Mouse (Mus musculus): ENCODE measurements around the gene Olfr1202. TPM values are rescaled to one million over a fixed set of nuclear protein-coding genes. Genes with fewer than 3 reads are reported as not detected.

Olfr1202 gene
- polyA plus RNA-seq (2012; fragmentation: generic; extraction: Trizol): not detected
- long read RNA-seq, experiment 1: 0 reads
- long read RNA-seq, experiment 2: 0 reads

- no peaks in the 10 kb centered on the region for H3K79me3 ChIP-seq (ENCODE audit: low read depth)
- no peak within 1 kb of the TSS for H3K4me3 ChIP-seq (ENCODE audit: insufficient read depth, poor library complexity, severe bottlenecking)
- no peaks in the 10 kb centered on the region for H3K27me3 ChIP-seq (ENCODE audit: control insufficient read depth, insufficient read depth, insufficient read length)
- no peak within 1 kb of the TSS for H3ac ChIP-seq (ENCODE audit: control insufficient read depth, insufficient read length, low read depth)
- TF ChIP-seq MYOG (IDR thresholded peaks at IDR 0.05; ENCODE audit: control insufficient read depth, extremely low read depth, insufficient read length): no peak
- no peak for TF ChIP-seq USF1 (IDR thresholded peaks at IDR 0.05; ENCODE audit: low read depth)
- TF ChIP-seq CTCF (IDR thresholded peaks at IDR 0.05; ENCODE audit: control insufficient read depth, insufficient read depth, insufficient read length): no peak
- TF ChIP-seq FOSL1 (IDR thresholded peaks at IDR 0.05; ENCODE audit: insufficient read depth, low read length, poor library complexity, severe bottlenecking): no peak
- no peak for TF ChIP-seq MAX (IDR thresholded peaks at IDR 0.05)
- no peak for TF ChIP-seq MYOD1 (IDR thresholded peaks at IDR 0.05; ENCODE audit: control insufficient read depth, insufficient read length, low read depth)
- no peak for TF ChIP-seq CEBPB (IDR thresholded peaks at IDR 0.05; ENCODE audit: low read depth)
- no peaks in the 10 kb centered on the region for H3K79me2 ChIP-seq (ENCODE audit: control insufficient read depth, insufficient read depth)
- H3K36me3 ChIP-seq (ENCODE audit: control insufficient read depth, insufficient read depth): no peaks in the 10 kb centered on the region
Measured at GRCm38 (mm10) chr2:88814196-88814595, at the start of gene Olfr1202. TSS of gene Olfr1202 (plus strand) at chr2:88814496.

GRCm38 (mm10) chr2:88770388-88770787 is 43.9 kb upstream of the Olfr1202 start, which contains the start of gene Olfr1200:
TSS of gene Olfr1200 (minus strand) at chr2:88770488.
- H3K79me2 ChIP-seq (ENCODE audit: control insufficient read depth, insufficient read depth): no peaks in the 10 kb centered on the region
- no peak within 1 kb of the TSS for H3K4me3 ChIP-seq (ENCODE audit: insufficient read depth, poor library complexity, severe bottlenecking)
- no peaks in the 10 kb centered on the region for H3K36me3 ChIP-seq (ENCODE audit: control insufficient read depth, insufficient read depth)
- TF ChIP-seq FOSL1 (IDR thresholded peaks at IDR 0.05; ENCODE audit: insufficient read depth, low read length, poor library complexity, severe bottlenecking) (no peak), CTCF (IDR thresholded peaks at IDR 0.05; ENCODE audit: control insufficient read depth, insufficient read depth, insufficient read length) (no peak), CEBPB (IDR thresholded peaks at IDR 0.05; ENCODE audit: low read depth) (no peak), MYOD1 (IDR thresholded peaks at IDR 0.05; ENCODE audit: control insufficient read depth, insufficient read length, low read depth) (no peak), USF1 (IDR thresholded peaks at IDR 0.05; ENCODE audit: low read depth) (no peak), MAX (IDR thresholded peaks at IDR 0.05) (no peak), MYOG (IDR thresholded peaks at IDR 0.05; ENCODE audit: control insufficient read depth, extremely low read depth, insufficient read length) (no peak)
- H3ac ChIP-seq (ENCODE audit: control insufficient read depth, insufficient read length, low read depth): no peak within 1 kb of the TSS
- no peaks in the 10 kb centered on the region for H3K27me3 ChIP-seq (ENCODE audit: control insufficient read depth, insufficient read depth, insufficient read length)
- no peaks in the 10 kb centered on the region for H3K79me3 ChIP-seq (ENCODE audit: low read depth)

- no peaks in the 10 kb centered on the region for H3K27me3 ChIP-seq (ENCODE audit: control insufficient read depth, insufficient read depth, insufficient read length)
- TF ChIP-seq MAX (IDR thresholded peaks at IDR 0.05) (no peak), CEBPB (IDR thresholded peaks at IDR 0.05; ENCODE audit: low read depth) (no peak), USF1 (IDR thresholded peaks at IDR 0.05; ENCODE audit: low read depth) (no peak), MYOD1 (IDR thresholded peaks at IDR 0.05; ENCODE audit: control insufficient read depth, insufficient read length, low read depth) (no peak), MYOG (IDR thresholded peaks at IDR 0.05; ENCODE audit: control insufficient read depth, extremely low read depth, insufficient read length) (no peak), CTCF (IDR thresholded peaks at IDR 0.05; ENCODE audit: control insufficient read depth, insufficient read depth, insufficient read length) (no peak), FOSL1 (IDR thresholded peaks at IDR 0.05; ENCODE audit: insufficient read depth, low read length, poor library complexity, severe bottlenecking) (no peak)
- H3K79me2 ChIP-seq (ENCODE audit: control insufficient read depth, insufficient read depth): no peaks in the 10 kb centered on the region
Measured at GRCm38 (mm10) chr2:88792736-88793135, 21.6 kb upstream of the Olfr1202 start, which contains the start of gene Olfr1201. TSS of gene Olfr1201 (plus strand) at chr2:88793036.

DNA sequence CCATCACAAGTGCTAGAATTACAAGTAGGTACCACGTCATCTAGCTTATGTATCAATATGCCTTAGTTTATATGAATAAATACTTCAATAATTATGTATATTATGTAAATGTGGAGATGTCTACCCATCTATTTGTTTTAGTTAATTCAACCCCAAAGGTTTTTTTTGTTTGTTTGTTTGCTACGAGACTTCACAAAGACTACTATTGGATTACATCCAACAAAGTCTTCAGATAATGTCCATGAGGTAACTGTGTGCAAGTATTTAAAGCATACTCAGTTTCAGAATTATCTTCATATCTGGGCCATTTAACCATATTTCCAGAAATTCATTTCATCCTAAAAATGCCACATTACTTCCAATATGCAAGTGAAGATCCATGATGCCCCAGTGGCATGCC is 15.1 kb downstream of the Olfr1202 start, which contains the start of gene Olfr1205:
Gene Olfr1205 (plus strand): TSS at position 301 of the 400 bp plus-strand sequence.
- H3K27me3 ChIP-seq (ENCODE audit: control insufficient read depth, insufficient read depth, insufficient read length): no peaks in the 10 kb centered on the region

More at GRCm38 (mm10) chr2:88792736-88793135, 21.6 kb upstream of the Olfr1202 start, which contains the start of gene Olfr1201:
- Histone ChIP-seq H3K36me3 (ENCODE audit: control insufficient read depth, insufficient read depth) (no peaks in the 10 kb centered on the region), H3K4me3 (ENCODE audit: insufficient read depth, poor library complexity, severe bottlenecking) (no peak within 1 kb of the TSS), H3ac (ENCODE audit: control insufficient read depth, insufficient read length, low read depth) (no peak within 1 kb of the TSS), H3K79me3 (ENCODE audit: low read depth) (no peaks in the 10 kb centered on the region)

DNA sequence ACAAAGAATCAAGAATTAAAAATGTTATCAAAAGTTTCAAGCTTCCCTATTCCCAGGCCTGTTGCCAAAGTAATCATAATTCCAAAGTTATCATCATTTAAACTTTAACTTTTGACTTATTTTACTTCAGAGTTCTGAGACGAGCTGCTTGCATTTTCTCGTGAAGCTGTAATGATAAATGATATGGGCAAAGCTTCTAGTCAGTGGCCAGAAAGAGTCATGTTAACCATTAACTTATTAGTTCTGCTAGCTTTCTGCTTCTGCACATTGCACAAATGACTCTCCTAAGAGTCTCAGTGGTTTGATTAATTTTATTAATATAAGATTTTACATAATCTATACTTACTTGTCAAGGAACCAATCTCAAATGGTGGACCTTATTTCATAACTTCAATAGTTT is 24.2 kb downstream of the Olfr1202 start:
- TF ChIP-seq FOSL1 (IDR thresholded peaks at IDR 0.05; ENCODE audit: insufficient read depth, low read length, poor library complexity, severe bottlenecking) (no peak), MAX (IDR thresholded peaks at IDR 0.05) (no peak), USF1 (IDR thresholded peaks at IDR 0.05; ENCODE audit: low read depth) (no peak)

More for the DNA sequence above, 15.1 kb downstream of the Olfr1202 start, which contains the start of gene Olfr1205:
- Histone ChIP-seq H3K36me3 (ENCODE audit: control insufficient read depth, insufficient read depth) (no peaks in the 10 kb centered on the region), H3K4me3 (ENCODE audit: insufficient read depth, poor library complexity, severe bottlenecking) (no peak within 1 kb of the TSS), H3K79me3 (ENCODE audit: low read depth) (no peaks in the 10 kb centered on the region), H3K79me2 (ENCODE audit: control insufficient read depth, insufficient read depth) (no peaks in the 10 kb centered on the region), H3ac (ENCODE audit: control insufficient read depth, insufficient read length, low read depth) (no peak within 1 kb of the TSS)
- no peak for TF ChIP-seq MYOD1 (IDR thresholded peaks at IDR 0.05; ENCODE audit: control insufficient read depth, insufficient read length, low read depth)

GRCm38 (mm10) chr2:88848992-88849391 is 34.7 kb downstream of the Olfr1202 start, which contains the start of gene Olfr1204:
TSS of gene Olfr1204 (plus strand) at chr2:88849292.
- no peak within 1 kb of the TSS for H3ac ChIP-seq (ENCODE audit: control insufficient read depth, insufficient read length, low read depth)
- no peaks in the 10 kb centered on the region for H3K27me3 ChIP-seq (ENCODE audit: control insufficient read depth, insufficient read depth, insufficient read length)
- TF ChIP-seq MYOG (IDR thresholded peaks at IDR 0.05; ENCODE audit: control insufficient read depth, extremely low read depth, insufficient read length) (no peak), CTCF (IDR thresholded peaks at IDR 0.05; ENCODE audit: control insufficient read depth, insufficient read depth, insufficient read length) (no peak), MAX (IDR thresholded peaks at IDR 0.05) (no peak), FOSL1 (IDR thresholded peaks at IDR 0.05; ENCODE audit: insufficient read depth, low read length, poor library complexity, severe bottlenecking) (no peak), MYOD1 (IDR thresholded peaks at IDR 0.05; ENCODE audit: control insufficient read depth, insufficient read length, low read depth) (no peak), USF1 (IDR thresholded peaks at IDR 0.05; ENCODE audit: low read depth) (no peak), CEBPB (IDR thresholded peaks at IDR 0.05; ENCODE audit: low read depth) (no peak)
- H3K79me3 ChIP-seq (ENCODE audit: low read depth): no peaks in the 10 kb centered on the region
- H3K4me3 ChIP-seq (ENCODE audit: insufficient read depth, poor library complexity, severe bottlenecking): no peak within 1 kb of the TSS
- no peaks in the 10 kb centered on the region for H3K36me3 ChIP-seq (ENCODE audit: control insufficient read depth, insufficient read depth)
- H3K79me2 ChIP-seq (ENCODE audit: control insufficient read depth, insufficient read depth): no peaks in the 10 kb centered on the region

More for the DNA sequence above, 24.2 kb downstream of the Olfr1202 start:
- Histone ChIP-seq H3K4me3 (ENCODE audit: insufficient read depth, poor library complexity, severe bottlenecking) (no peak overlapping the region), H3K79me3 (ENCODE audit: low read depth) (no peaks in the 10 kb centered on the region), H3K27me3 (ENCODE audit: control insufficient read depth, insufficient read depth, insufficient read length) (no peaks in the 10 kb centered on the region), H3ac (ENCODE audit: control insufficient read depth, insufficient read length, low read depth) (no peak overlapping the region), H3K36me3 (ENCODE audit: control insufficient read depth, insufficient read depth) (no peaks in the 10 kb centered on the region), H3K79me2 (ENCODE audit: control insufficient read depth, insufficient read depth) (no peaks in the 10 kb centered on the region)

Measured in C2C12 (cell line).